Comparison of ENCODE assay signal across 20 mouse cellular contexts in genomic region chr1:177569572-177569971, GRCm38 (mm10).
A peak's percentile ranks its signal among the peaks of the same experiment; 100 is the strongest.
DNase-seq lines count a peak whose midpoint lies in the region; ATAC-seq lines count a peak whose summit lies in the region.
"Had no signal": no experiment of that assay in that cellular context is flagged by ENCODE, and none has a peak within 500 bp of the region (broad histone marks: within the 10 kb centered on the region; RNA-seq: fewer than 3 reads in every experiment).

No protein-coding gene starts in this region.

- no peak overlapping the region for H3K4me2 ChIP-seq in forebrain, embryonic 15.5 days (replicated peaks)
- H3K4me2 ChIP-seq: embryonic facial prominence, embryonic 12.5 days; forebrain, embryonic 13.5 days had no signal

- no peaks in the 10 kb centered on the region for H3K9me3 ChIP-seq in forebrain, embryonic 15.5 days
- H3K9me3 ChIP-seq: embryonic facial prominence, embryonic 10.5 days; embryonic facial prominence, embryonic 12.5 days; forebrain, embryonic 13.5 days had no signal

- H3K27me3 ChIP-seq in forebrain, embryonic 15.5 days, result no peaks in the 10 kb centered on the region
- H3K27me3 ChIP-seq: embryonic facial prominence, embryonic 12.5 days; forebrain, embryonic 13.5 days had no signal

- peaks cover 19% of the 10 kb centered on the region for H3K4me1 ChIP-seq in forebrain, embryonic 15.5 days
- H3K4me1 ChIP-seq: embryonic facial prominence, embryonic 10.5 days; embryonic facial prominence, embryonic 12.5 days; forebrain, embryonic 13.5 days had no signal

- peak; percentile 65 for ATAC-seq in common myeloid progenitor, adult 5-6 weeks (replicated peaks; ENCODE audit: low read depth, poor library complexity, severe bottlenecking)
- ATAC-seq in megakaryocyte progenitor cell, adult 5-6 weeks (replicated peaks; ENCODE audit: poor library complexity), result peak; percentile 75
- ATAC-seq in forebrain, embryonic 15.5 days (replicated peaks), result no peak
- ATAC-seq: forebrain, embryonic 13.5 days; forebrain, embryonic 16.5 days had no signal

- DNase-seq in 416B (ENCODE audit: low read depth), result peak; percentile 8
- DNase-seq in frontal cortex, postnatal 10 days (ENCODE audit: low spot score in 2 of 2), result no peak
- DNase-seq in cerebellum, postnatal 36 days, result no peak
- DNase-seq in kidney, adult 9 months, result no peak
- DNase-seq: adrenal gland, adult 2 months; adrenal gland, postnatal 10 days; adrenal gland, postnatal 25 days; cerebellum, adult 11-12 months; cerebellum, adult 2 months; cerebellum, adult 9-10 months; cerebellum, postnatal 10 days; cerebellum, postnatal 25 days had no signal

- 14% methylated on average over 5 of the region's 6 CpGs for WGBS in macrophage (ENCODE audit: missing documents)
- 90% methylated on average over 6 of the region's 6 CpGs for WGBS in forebrain, embryonic 15.5 days

- peak overlapping the region; percentile 54 for H3K27ac ChIP-seq in macrophage
- no peak overlapping the region for H3K27ac ChIP-seq in forebrain, embryonic 15.5 days (replicated peaks)
- H3K27ac ChIP-seq: embryonic facial prominence, embryonic 10.5 days; embryonic facial prominence, embryonic 12.5 days; forebrain, embryonic 13.5 days had no signal

- no peak overlapping the region for H3K9ac ChIP-seq in forebrain, embryonic 15.5 days (replicated peaks)
- H3K9ac ChIP-seq: embryonic facial prominence, embryonic 12.5 days; forebrain, embryonic 13.5 days had no signal

- no peaks in the 10 kb centered on the region for H3K36me3 ChIP-seq in macrophage (ENCODE audit: inconsistent target)
- no peaks in the 10 kb centered on the region for H3K36me3 ChIP-seq in forebrain, embryonic 15.5 days
- H3K36me3 ChIP-seq: embryonic facial prominence, embryonic 10.5 days; embryonic facial prominence, embryonic 12.5 days had no signal

- H3K4me3 ChIP-seq in macrophage (ENCODE audit: inconsistent target), result no peak overlapping the region
- H3K4me3 ChIP-seq in forebrain, embryonic 15.5 days, result no peak overlapping the region
- H3K4me3 ChIP-seq: embryonic facial prominence, embryonic 10.5 days; embryonic facial prominence, embryonic 12.5 days; forebrain, embryonic 13.5 days had no signal

- no peaks in the 10 kb centered on the region for H3K79me2 ChIP-seq in macrophage (ENCODE audit: inconsistent target)
